Mouse (Mus musculus) c-Kit-positive CD71-positive TER-119-positive erythroid progenitor cells, embryonic 14.5 days (primary cell): Measurements from ENCODE around the gene Irf2bp1.

Experiments used
- DNase-seq: peaks from one replicate; pipeline ENCODE4 v3.0.0-alpha.2; 2013; ENCODE audit warnings: low spot score

Irf2bp1 gene

DNA sequence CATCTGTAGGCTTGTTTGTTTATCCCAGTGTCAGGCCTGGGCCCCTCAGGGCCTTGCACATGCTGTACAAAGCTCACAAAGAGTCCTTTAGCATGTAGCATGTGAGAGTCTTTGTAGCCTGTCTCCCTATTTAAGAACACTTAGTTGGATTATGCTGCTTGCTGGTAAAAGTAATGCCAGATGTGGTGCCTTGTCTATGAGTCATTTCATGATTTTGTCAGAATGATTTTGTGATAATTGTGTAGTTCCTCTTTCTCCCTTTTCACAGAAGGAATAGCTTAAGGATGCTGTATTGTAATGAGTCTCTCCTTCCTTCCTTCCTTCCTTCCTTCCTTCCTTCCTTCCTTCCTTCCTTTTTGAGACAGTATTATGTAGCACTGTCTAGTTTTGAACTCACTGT lies 24.2 kb downstream of the Irf2bp1 start:
- no peak for DNase-seq

DNA sequence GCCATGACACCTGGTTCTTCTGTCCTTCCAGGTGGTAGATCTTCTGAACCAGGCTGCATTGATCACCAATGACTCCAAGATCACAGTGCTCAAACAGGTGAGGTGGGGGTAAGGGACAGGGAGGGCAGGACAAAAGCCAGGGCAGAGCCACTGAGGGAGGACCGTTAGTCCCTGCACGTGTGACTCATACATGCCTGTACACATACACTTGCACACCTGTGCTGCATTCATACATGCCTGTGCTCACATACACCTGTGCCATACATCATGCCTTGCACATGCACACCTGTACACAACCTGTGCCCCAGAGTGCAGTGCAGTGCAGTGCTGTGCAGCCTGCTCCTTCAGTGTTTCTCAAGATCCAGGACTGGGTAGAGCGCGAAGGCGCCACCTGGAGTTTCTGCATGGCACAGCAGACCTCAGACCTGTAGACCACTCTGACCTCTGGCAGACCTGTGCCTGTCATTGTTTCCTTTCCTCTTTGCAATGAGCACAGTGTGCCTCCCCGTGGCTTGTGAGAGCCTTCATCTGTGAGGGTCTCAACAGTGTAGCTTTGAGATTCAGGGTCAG lies 25.3 kb downstream of the Irf2bp1 start:
- no peak for DNase-seq

DNA sequence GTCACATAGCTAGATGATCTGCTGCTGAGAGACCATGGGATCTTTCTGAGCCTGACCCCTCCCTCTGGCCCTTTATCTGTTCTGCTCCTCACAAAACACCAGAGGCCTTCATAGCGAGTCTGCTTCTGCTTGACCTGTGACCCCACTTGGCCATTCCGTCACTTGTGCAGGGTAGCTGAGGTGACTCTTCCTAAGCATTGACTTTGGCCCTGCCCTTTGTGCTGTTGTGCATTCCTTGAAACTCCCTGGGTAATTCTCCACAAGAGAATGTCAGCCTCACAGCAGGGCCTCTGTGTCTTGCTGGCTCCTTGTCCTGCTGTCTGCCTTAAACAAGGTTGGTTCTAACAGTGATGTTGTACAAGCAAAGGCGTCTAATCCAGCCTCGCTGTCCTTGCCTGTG lies 27.8 kb downstream of the Irf2bp1 start:
- no peak for DNase-seq

GRCm38 (mm10) chr7:19044616-19045015 lies 40.8 kb downstream of the Irf2bp1 start:
- DNase-seq: no peak

GRCm38 (mm10) chr7:19046286-19047069 lies 42.6 kb downstream of the Irf2bp1 start:
- no peak for DNase-seq

DNA sequence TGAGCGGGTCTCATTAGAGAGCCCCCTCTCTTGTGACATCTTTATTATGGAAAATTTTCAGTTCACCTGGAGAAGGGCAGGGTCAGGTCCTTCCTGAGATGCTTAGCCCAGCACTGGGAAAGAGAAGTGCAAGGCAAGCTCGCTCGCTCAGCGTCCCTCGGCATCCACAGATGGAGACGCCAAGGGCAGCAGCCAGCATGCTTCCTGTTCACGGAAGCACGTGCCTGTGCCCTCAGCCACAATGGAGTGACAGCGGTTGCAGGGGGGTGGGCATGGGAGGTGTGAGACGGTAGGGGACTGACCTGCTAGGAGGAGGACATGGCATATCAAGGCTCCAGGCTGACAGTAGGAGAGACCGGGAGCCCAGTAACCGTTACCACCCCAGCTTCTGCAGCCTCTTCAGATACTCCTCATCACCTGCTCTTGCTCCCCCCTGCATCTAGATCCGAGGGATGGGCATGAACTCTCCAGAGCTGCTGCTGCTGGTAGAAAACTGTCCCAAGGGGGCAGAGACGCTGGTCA lies 44.2 kb downstream of the Irf2bp1 start:
- no peak for DNase-seq

- DNase-seq: no peak
Measured at GRCm38 (mm10) chr7:19049252-19049651, 45.4 kb downstream of the Irf2bp1 start.

DNA sequence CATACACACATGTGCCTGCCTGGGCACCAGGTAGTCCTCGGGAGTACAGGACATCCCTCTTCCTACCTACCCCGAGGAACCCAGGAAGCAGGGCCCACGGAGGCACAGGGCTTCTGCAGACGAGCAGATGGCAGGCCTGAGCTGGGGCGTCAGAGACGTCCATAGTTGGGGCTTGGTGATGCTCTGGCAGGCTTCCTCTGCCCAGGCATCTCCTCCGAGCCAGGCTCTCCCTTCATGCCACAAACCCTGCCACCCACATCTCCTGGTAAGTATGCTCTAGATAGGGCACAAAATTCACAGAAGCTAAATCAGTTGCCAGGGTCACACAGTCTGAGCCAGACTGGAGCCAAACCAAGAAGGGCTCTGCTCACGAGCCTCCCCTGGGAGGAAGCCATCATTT lies 46.3 kb downstream of the Irf2bp1 start:
- no peak for DNase-seq

- no peak for DNase-seq
Measured at GRCm38 (mm10) chr7:19051161-19051560, 47.3 kb downstream of the Irf2bp1 start.

DNA sequence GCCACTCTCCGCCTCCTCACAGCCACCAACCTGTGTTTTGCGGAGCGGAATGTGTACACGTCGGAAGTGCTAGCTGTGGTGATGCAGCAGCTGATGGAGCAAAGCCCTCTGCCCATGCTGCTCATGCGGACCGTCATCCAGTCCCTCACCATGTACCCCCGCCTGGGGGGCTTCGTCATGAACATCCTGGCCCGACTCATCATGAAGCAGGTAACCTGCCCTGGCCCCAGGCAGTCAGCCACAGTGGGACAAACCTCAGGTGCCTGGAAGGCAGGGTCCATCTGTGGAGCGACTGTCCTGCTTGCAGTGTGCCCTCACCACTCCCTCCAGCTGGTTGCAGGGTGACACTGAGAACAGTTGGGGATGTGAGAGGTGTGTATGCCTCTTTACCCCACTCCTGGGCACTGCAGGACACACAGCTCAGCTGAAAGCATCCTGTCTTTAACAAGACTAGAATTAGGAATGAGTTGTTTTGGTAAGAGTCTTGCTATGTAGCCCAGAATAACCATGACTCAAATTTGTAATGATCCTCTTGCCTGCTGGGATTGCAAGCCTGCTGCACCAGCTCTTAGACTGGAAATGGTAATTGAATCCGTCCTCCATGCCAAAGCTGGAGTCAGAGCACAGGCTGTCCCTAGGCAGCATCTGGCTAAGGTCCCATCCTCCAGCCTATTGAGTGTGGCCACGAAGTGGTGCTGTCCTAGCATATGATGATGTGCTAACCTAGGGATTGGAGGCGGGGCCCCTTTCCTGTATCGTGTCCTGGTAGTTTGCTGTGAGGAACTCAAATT lies 48.7 kb downstream of the Irf2bp1 start:
- DNase-seq: no peak

GRCm38 (mm10) chr7:19053136-19053532 lies 49.3 kb downstream of the Irf2bp1 start:
- no peak for DNase-seq

DNA sequence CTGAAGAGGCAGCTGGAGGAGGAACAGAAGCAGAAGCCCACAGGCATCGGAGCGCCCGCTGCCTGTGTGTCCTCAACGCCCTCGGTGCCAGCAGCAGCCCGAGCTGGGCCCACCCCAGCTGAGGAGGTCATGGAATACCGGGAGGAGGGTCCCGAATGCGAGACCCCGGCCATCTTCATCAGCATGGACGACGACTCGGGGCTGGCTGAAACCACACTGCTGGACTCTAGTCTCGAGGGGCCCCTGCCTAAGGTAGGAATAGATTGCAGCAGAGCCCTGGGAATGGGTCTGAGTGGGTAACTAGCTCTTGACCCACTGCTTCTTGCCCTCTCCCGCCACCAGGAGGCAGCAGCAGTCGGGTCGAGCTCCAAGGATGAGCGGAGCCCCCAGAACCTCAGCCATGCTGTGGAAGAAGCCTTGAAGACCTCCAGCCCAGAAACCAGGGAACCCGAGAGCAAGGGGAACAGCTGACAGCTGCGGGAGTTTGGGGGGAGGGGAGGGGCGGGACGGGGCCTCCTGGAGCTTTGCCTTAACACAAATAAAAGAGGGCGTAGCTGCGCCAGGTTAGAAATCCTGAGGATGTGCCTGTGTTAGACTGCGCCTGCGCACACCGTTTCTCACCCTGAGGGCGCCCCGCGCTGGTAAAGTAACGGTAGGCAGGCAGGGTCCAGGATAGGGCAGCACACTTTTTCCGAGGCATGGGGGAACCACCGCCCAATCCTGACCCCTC lies 50.4 kb downstream of the Irf2bp1 start, which contains the start of gene Rsph6a:
Gene Rsph6a (plus strand): TSS at position 644 of the 730 bp plus-strand sequence.
- DNase-seq: no peak

- DNase-seq: no peak
Measured at GRCm38 (mm10) chr7:19054777-19055076, 50.9 kb downstream of the Irf2bp1 start.

DNA sequence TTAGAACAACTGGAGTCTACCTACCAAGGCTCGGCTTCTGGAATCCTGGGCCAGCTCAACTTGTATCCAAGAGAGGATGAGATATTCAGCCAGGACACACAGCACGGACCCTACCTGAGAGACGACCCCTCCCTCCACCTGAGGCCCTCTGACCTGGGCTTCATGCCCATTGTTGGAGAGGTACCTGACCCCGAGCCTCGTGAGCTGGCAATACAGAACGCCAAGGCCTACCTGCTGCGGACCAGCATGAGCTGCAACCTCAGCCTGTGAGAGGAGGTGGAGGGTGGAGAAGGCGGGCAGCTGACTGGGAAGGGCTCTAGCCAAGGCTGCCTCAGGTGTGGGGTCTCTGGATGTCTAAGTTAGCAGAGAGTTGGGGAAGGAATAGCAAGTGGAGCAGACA lies 51.3 kb downstream of the Irf2bp1 start:
- DNase-seq: no peak
